Mouse (Mus musculus): Measurements from ENCODE around the gene Omg. TPM values are rescaled to one million over a fixed set of nuclear protein-coding genes. Genes with fewer than 3 reads are reported as not detected.

The Omg gene
- total and polyA plus RNA-seq, 3 experiments: 0.06 TPM; not detected in 2

- no peaks in the 10 kb centered on the region for H3K36me3 ChIP-seq (ENCODE audit: control insufficient read depth, insufficient read depth, low read length)
- DNase-seq: no peak
- no peaks in the 10 kb centered on the region for H3K79me2 ChIP-seq (replicated peaks; ENCODE audit: control insufficient read depth, insufficient read depth, low read length)
- H3K4me1 ChIP-seq (ENCODE audit: control insufficient read depth, insufficient read depth, low read length): no peaks in the 10 kb centered on the region
- H3K27ac ChIP-seq: no peak overlapping the region
- 75% methylated on average over 6 of the region's 6 CpGs for WGBS
- H3K9ac ChIP-seq (ENCODE audit: low read depth, low read length): no peak overlapping the region
- H3K27me3 ChIP-seq (ENCODE audit: control insufficient read depth, insufficient read depth, low read length): no peaks in the 10 kb centered on the region
- H3K4me3 ChIP-seq: no peak overlapping the region
- intact Hi-C loops (cut with DNase I): no loop called here
- no peak for TF ChIP-seq CTCF (IDR thresholded peaks at IDR 0.05)
- TF ChIP-seq EP300 (IDR thresholded peaks at IDR 0.05; ENCODE audit: insufficient read depth, low read depth, low read length): no peak
- TF ChIP-seq POLR2A (IDR thresholded peaks at IDR 0.05; ENCODE audit: insufficient read depth, low read depth, low read length): no peak
Measured at GRCm38 (mm10) chr11:79515331-79515730, 11.4 kb upstream of the Omg start.

- Histone ChIP-seq H3K4me3 (no peak overlapping the region), H3K79me2 (replicated peaks; ENCODE audit: control insufficient read depth, insufficient read depth, low read length) (no peaks in the 10 kb centered on the region), H3K27ac (no peak overlapping the region), H3K9ac (ENCODE audit: low read depth, low read length) (no peak overlapping the region), H3K27me3 (ENCODE audit: control insufficient read depth, insufficient read depth, low read length) (no peaks in the 10 kb centered on the region), H3K4me1 (ENCODE audit: control insufficient read depth, insufficient read depth, low read length) (no peaks in the 10 kb centered on the region), H3K36me3 (ENCODE audit: control insufficient read depth, insufficient read depth, low read length) (no peaks in the 10 kb centered on the region)
- TF ChIP-seq EP300 (IDR thresholded peaks at IDR 0.05; ENCODE audit: insufficient read depth, low read depth, low read length) (no peak), CTCF (IDR thresholded peaks at IDR 0.05) (no peak), POLR2A (IDR thresholded peaks at IDR 0.05; ENCODE audit: insufficient read depth, low read depth, low read length) (no peak)
- 92% methylated on average over 3 of the region's 3 CpGs for WGBS
- intact Hi-C loops (cut with DNase I): no loop called here
- DNase-seq: no peak
Measured at GRCm38 (mm10) chr11:79511970-79512369, 8.1 kb upstream of the Omg start.

- TF ChIP-seq POLR2A (IDR thresholded peaks at IDR 0.05; ENCODE audit: insufficient read depth, low read depth, low read length) (no peak), EP300 (IDR thresholded peaks at IDR 0.05; ENCODE audit: insufficient read depth, low read depth, low read length) (no peak), CTCF (IDR thresholded peaks at IDR 0.05) (no peak)
- Histone ChIP-seq H3K4me3 (no peak overlapping the region), H3K79me2 (replicated peaks; ENCODE audit: control insufficient read depth, insufficient read depth, low read length) (no peaks in the 10 kb centered on the region), H3K9ac (ENCODE audit: low read depth, low read length) (no peak overlapping the region), H3K36me3 (ENCODE audit: control insufficient read depth, insufficient read depth, low read length) (no peaks in the 10 kb centered on the region), H3K4me1 (ENCODE audit: control insufficient read depth, insufficient read depth, low read length) (no peaks in the 10 kb centered on the region), H3K27ac (no peak overlapping the region), H3K27me3 (ENCODE audit: control insufficient read depth, insufficient read depth, low read length) (no peaks in the 10 kb centered on the region)
- 92% methylated on average over 7 of the region's 7 CpGs for whole genome bisulfite sequencing
- intact Hi-C loops (cut with DNase I): no loop called here
- DNase-seq: no peak
Measured at GRCm38 (mm10) chr11:79504506-79504905, 622 bp upstream of the Omg start.

GRCm38 (mm10) chr11:79502917-79503316 is 967 bp downstream of the Omg start:
- TF ChIP-seq POLR2A (IDR thresholded peaks at IDR 0.05; ENCODE audit: insufficient read depth, low read depth, low read length): no peak
- TF ChIP-seq CTCF (IDR thresholded peaks at IDR 0.05): no peak
- no peak for TF ChIP-seq EP300 (IDR thresholded peaks at IDR 0.05; ENCODE audit: insufficient read depth, low read depth, low read length)
- DNase-seq: no peak
- H3K4me3 ChIP-seq: no peak overlapping the region
- H3K79me2 ChIP-seq (replicated peaks; ENCODE audit: control insufficient read depth, insufficient read depth, low read length): no peaks in the 10 kb centered on the region
- 84% methylated on average over 2 of the region's 2 CpGs for WGBS
- no peak overlapping the region for H3K9ac ChIP-seq (ENCODE audit: low read depth, low read length)
- no peaks in the 10 kb centered on the region for H3K4me1 ChIP-seq (ENCODE audit: control insufficient read depth, insufficient read depth, low read length)
- intact Hi-C loops (cut with DNase I): no loop called here
- no peak overlapping the region for H3K27ac ChIP-seq
- no peaks in the 10 kb centered on the region for H3K27me3 ChIP-seq (ENCODE audit: control insufficient read depth, insufficient read depth, low read length)
- H3K36me3 ChIP-seq (ENCODE audit: control insufficient read depth, insufficient read depth, low read length): no peaks in the 10 kb centered on the region

GRCm38 (mm10) chr11:79494976-79495800 is 8.7 kb downstream of the Omg start:
- H3K27ac ChIP-seq: peak overlapping the region; percentile 29
- peak overlapping the region; percentile 15 for H3K4me3 ChIP-seq
- H3K27me3 ChIP-seq (ENCODE audit: control insufficient read depth, insufficient read depth, low read length): no peaks in the 10 kb centered on the region
- peaks cover 3% of the 10 kb centered on the region for H3K36me3 ChIP-seq (ENCODE audit: control insufficient read depth, insufficient read depth, low read length)
- no peak for DNase-seq
- peaks cover 2% of the 10 kb centered on the region for H3K4me1 ChIP-seq (ENCODE audit: control insufficient read depth, insufficient read depth, low read length)
- H3K79me2 ChIP-seq (replicated peaks; ENCODE audit: control insufficient read depth, insufficient read depth, low read length): no peaks in the 10 kb centered on the region
- no peak overlapping the region for H3K9ac ChIP-seq (ENCODE audit: low read depth, low read length)
- WGBS: 36% methylated on average over 10 of the region's 10 CpGs
- intact Hi-C loops (cut with DNase I): no loop called here
- TF ChIP-seq EP300 (IDR thresholded peaks at IDR 0.05; ENCODE audit: insufficient read depth, low read depth, low read length) (no peak), CTCF (IDR thresholded peaks at IDR 0.05) (no peak), POLR2A (IDR thresholded peaks at IDR 0.05; ENCODE audit: insufficient read depth, low read depth, low read length) (no peak)

GRCm38 (mm10) chr11:79484721-79485120 is 19.2 kb downstream of the Omg start:
- DNase-seq: no peak
- H3K9ac ChIP-seq (ENCODE audit: low read depth, low read length): no peak overlapping the region
- TF ChIP-seq CTCF (IDR thresholded peaks at IDR 0.05) (no peak), POLR2A (IDR thresholded peaks at IDR 0.05; ENCODE audit: insufficient read depth, low read depth, low read length) (no peak), EP300 (IDR thresholded peaks at IDR 0.05; ENCODE audit: insufficient read depth, low read depth, low read length) (no peak)
- intact Hi-C loops (cut with DNase I): no loop called here
- H3K27me3 ChIP-seq (ENCODE audit: control insufficient read depth, insufficient read depth, low read length): no peaks in the 10 kb centered on the region
- no peaks in the 10 kb centered on the region for H3K79me2 ChIP-seq (replicated peaks; ENCODE audit: control insufficient read depth, insufficient read depth, low read length)
- no peaks in the 10 kb centered on the region for H3K36me3 ChIP-seq (ENCODE audit: control insufficient read depth, insufficient read depth, low read length)
- H3K27ac ChIP-seq: no peak overlapping the region
- H3K4me3 ChIP-seq: no peak overlapping the region
- no peaks in the 10 kb centered on the region for H3K4me1 ChIP-seq (ENCODE audit: control insufficient read depth, insufficient read depth, low read length)
